Mouse (Mus musculus) liver, embryonic 14.5 days (tissue): ENCODE measurements around the gene Rnasek. TPM values are rescaled to one million over a fixed set of nuclear protein-coding genes. Genes with fewer than 3 reads are reported as not detected.

ENCODE experiments used
- ATAC-seq: fragments of 200-750 bp; cut with Nextera tagmentation; 2 replicates; pipeline ENCODE4 v1.8.0; 2017; ENCODE audit warnings: moderate number of reproducible peaks, mild to moderate bottlenecking, moderate library complexity; ENCODE audit not compliant: insufficient read depth
- DNase-seq, 3 experiments: peaks; one replicate each; pipeline ENCODE4 v3.0.0-alpha.2; 2012 to 2013; ENCODE audit warnings: low read depth in 3 of 3, low spot score in 3 of 3
- H3K27ac ChIP-seq: fragments of 300-500 bp; sonication (generic); 2 replicates; pipeline ENCODE4 v1.5.1; 2014; ENCODE audit warnings: moderate library complexity, mild to moderate bottlenecking, control low read depth, inconsistent platforms
- H3K27me3 ChIP-seq: fragments of 300-500 bp; sonication (generic); 2 replicates; pipeline ENCODE4 v1.6.1; 2014; ENCODE audit warnings: mild to moderate bottlenecking, low read length, moderate library complexity; ENCODE audit not compliant: control insufficient read depth, insufficient read depth
- H3K36me3 ChIP-seq: fragments of 300-500 bp; sonication (generic); replicated peaks from 2 replicates; pipeline ENCODE4 v1.6.1; 2014; ENCODE audit warnings: low read depth; ENCODE audit not compliant: control insufficient read depth, insufficient read depth
- H3K4me1 ChIP-seq, 2 experiments: fragments of 200-500 bp in 1 of 2; fragments of 300-500 bp in 1 of 2; sonication (generic) in 1 of 2; replicated peaks; 2 replicates each; pipeline ENCODE4 v1.6.1; 2012 to 2014; ENCODE audit warnings: antibody characterized with exemption in 1 of 2, inconsistent platforms in 1 of 2, low read length in 1 of 2; ENCODE audit not compliant: control insufficient read depth in 2 of 2, insufficient read depth in 2 of 2
- H3K4me2 ChIP-seq: fragments of 300-500 bp; sonication (generic); 2 replicates; pipeline ENCODE4 v1.6.1; 2014; ENCODE audit warnings: low read depth, mild to moderate bottlenecking, control low read depth, moderate library complexity
- H3K4me3 ChIP-seq, 2 experiments: fragments of 200-500 bp in 1 of 2; fragments of 300-500 bp in 1 of 2; sonication (generic) in 1 of 2; 2 replicates each; pipeline ENCODE4 v1.5.1; 2012 to 2014; ENCODE audit warnings: low read depth in 2 of 2, low read length in 2 of 2, mild to moderate bottlenecking in 2 of 2, control low read depth in 1 of 2, inconsistent platforms in 1 of 2, moderate library complexity in 1 of 2; ENCODE audit not compliant: insufficient read depth in 1 of 2
- H3K9ac ChIP-seq: fragments of 300-500 bp; sonication (generic); replicated peaks from 2 replicates; pipeline ENCODE4 v1.6.1; 2014; ENCODE audit warnings: mild to moderate bottlenecking, control low read depth, moderate library complexity
- H3K9me3 ChIP-seq: fragments of 300-500 bp; sonication (generic); 2 replicates; pipeline ENCODE4 v1.6.1; 2016; ENCODE audit warnings: low read length, mixed read lengths; ENCODE audit not compliant: control insufficient read depth
- CTCF ChIP-seq: IDR thresholded peaks from 2 replicates; pipeline ENCODE4 v1.5.1; 2016; ENCODE audit warnings: antibody characterized with exemption, low read depth, control low read depth
- EP300 ChIP-seq: IDR thresholded peaks from 2 replicates; pipeline ENCODE4 v1.6.1; 2016; ENCODE audit warnings: antibody characterized with exemption, low read depth
- WGBS: fragments of 180-500 bp; shearing (Covaris S2); extraction: QIAGEN DNeasy Blood & Tissue Kit; methylation state at CpG from one replicate; pipeline ENCODE4 v1.1.7; 2014; ENCODE audit not compliant: insufficient replicate concordance; 5-methylcytosine and 5-hydroxymethylcytosine counted together
- polyA plus RNA-seq, 2 experiments: library from polyadenylated mRNA; depleted of rRNA in 1 of 2; stranded (reverse) in 1 of 2; unstranded in 1 of 2; fragments of >200 nt; fragmentation: Nextera tagmentation in 1 of 2; extraction: Ambion mirVana in 1 of 2; gene quantifications; 2 replicates each; pipeline versions ENCODE4 v1.2.1 to v1.2.3; 2012 to 2014

Gene Rnasek
- polyA plus RNA-seq, 2 experiments = 29.9 to 124 TPM

GRCm38 (mm10) chr11:70200036-70200608 is 39.5 kb downstream of the Rnasek start:
- Histone ChIP-seq H3K36me3 (no peaks in the 10 kb centered on the region), H3K4me1 (no peaks in the 10 kb centered on the region), H3K27ac (no peak overlapping the region), H3K9me3 (no peaks in the 10 kb centered on the region), H3K4me3 (no peak overlapping the region), H3K9ac (no peak overlapping the region), H3K27me3 (no peaks in the 10 kb centered on the region), H3K4me2 (no peak overlapping the region)
- 63% methylated on average over 5 of the region's 5 CpGs for WGBS
- ATAC-seq (no peak), DNase-seq (no peak)
- TF ChIP-seq CTCF = no peak
- TF ChIP-seq EP300 = no peak

GRCm38 (mm10) chr11:70199107-70199506 is 40.5 kb downstream of the Rnasek start:
- Histone ChIP-seq H3K9ac (no peak overlapping the region), H3K4me1 (no peaks in the 10 kb centered on the region), H3K36me3 (no peaks in the 10 kb centered on the region), H3K27ac (no peak overlapping the region), H3K4me2 (no peak overlapping the region), H3K27me3 (no peaks in the 10 kb centered on the region), H3K9me3 (no peaks in the 10 kb centered on the region), H3K4me3 (no peak overlapping the region)
- no peak for DNase-seq
- TF ChIP-seq CTCF (no peak), EP300 (no peak)
- no peak for ATAC-seq
- 62% methylated on average over 8 of the region's 8 CpGs for WGBS

- Histone ChIP-seq H3K36me3 (no peaks in the 10 kb centered on the region), H3K9ac (no peak overlapping the region), H3K9me3 (no peaks in the 10 kb centered on the region), H3K4me1 (no peaks in the 10 kb centered on the region), H3K4me3 (no peak overlapping the region), H3K27me3 (no peaks in the 10 kb centered on the region), H3K27ac (no peak overlapping the region), H3K4me2 (no peak overlapping the region)
- WGBS = 28% methylated on average over 3 of the region's 3 CpGs
- no peak for TF ChIP-seq CTCF
- TF ChIP-seq EP300 = no peak
- ATAC-seq = no peak
- no peak for DNase-seq
These were observed 41.3 kb downstream of the Rnasek start for GRCm38 (mm10) chr11:70198332-70198731.

GRCm38 (mm10) chr11:70193354-70194285 is 46.0 kb downstream of the Rnasek start:
- Histone ChIP-seq H3K9me3 (no peaks in the 10 kb centered on the region), H3K27ac (no peak overlapping the region), H3K4me2 (no peak overlapping the region), H3K36me3 (no peaks in the 10 kb centered on the region), H3K4me3 (no peak overlapping the region), H3K4me1 (no peaks in the 10 kb centered on the region), H3K9ac (no peak overlapping the region), H3K27me3 (no peaks in the 10 kb centered on the region)
- ATAC-seq = no peak
- TF ChIP-seq CTCF = no peak
- TF ChIP-seq EP300 = no peak
- 51% methylated on average over 11 of the region's 11 CpGs for WGBS
- DNase-seq = no peak

GRCm38 (mm10) chr11:70192157-70192556 is 47.5 kb downstream of the Rnasek start:
- Histone ChIP-seq H3K4me3 (no peak overlapping the region), H3K9me3 (no peaks in the 10 kb centered on the region), H3K9ac (no peak overlapping the region), H3K27ac (no peak overlapping the region), H3K36me3 (no peaks in the 10 kb centered on the region), H3K4me1 (no peaks in the 10 kb centered on the region), H3K27me3 (no peaks in the 10 kb centered on the region), H3K4me2 (no peak overlapping the region)
- DNase-seq = no peak
- WGBS = 58% methylated on average over 4 of the region's 4 CpGs
- no peak for ATAC-seq
- no peak for TF ChIP-seq CTCF
- TF ChIP-seq EP300 = no peak
